Mouse (Mus musculus) testis, adult 2 months (tissue): ENCODE results near the gene Cnih1. TPM values are rescaled to one million over a fixed set of nuclear protein-coding genes. Genes with fewer than 3 reads are reported as not detected.
A peak's percentile ranks its signal among the peaks of the same experiment; 100 is the strongest.

Experiments
- H3K27ac ChIP-seq: fragments of 200-500 bp; 2 replicates; pipeline ENCODE4 v1.5.1; 2012; ENCODE audit warnings: low read depth, low read length; ENCODE audit not compliant: control insufficient read depth, insufficient read depth
- H3K27me3 ChIP-seq: fragments of 200-500 bp; 2 replicates; pipeline ENCODE4 v1.6.1; 2012; ENCODE audit warnings: mild to moderate bottlenecking, low read length, moderate library complexity; ENCODE audit not compliant: control insufficient read depth, insufficient read depth
- H3K36me3 ChIP-seq: fragments of 200-500 bp; 2 replicates; pipeline ENCODE4 v1.6.1; 2012; ENCODE audit warnings: mild to moderate bottlenecking, low read length; ENCODE audit not compliant: control insufficient read depth, insufficient read depth
- H3K4me1 ChIP-seq: fragments of 200-500 bp; 2 replicates; pipeline ENCODE4 v1.6.1; 2012; ENCODE audit warnings: low read length; ENCODE audit not compliant: control insufficient read depth, insufficient read depth
- H3K4me3 ChIP-seq: fragments of 200-500 bp; 2 replicates; pipeline ENCODE4 v1.5.1; 2012; ENCODE audit warnings: low read depth, mild to moderate bottlenecking, low read length, moderate library complexity, mixed read lengths; ENCODE audit not compliant: control insufficient read depth
- CTCF ChIP-seq: fragments of 200-500 bp; IDR thresholded peaks from 2 replicates; pipeline ENCODE4 v1.5.1; 2012; ENCODE audit warnings: low read depth, mild to moderate bottlenecking, inconsistent platforms, low read length, moderate library complexity; ENCODE audit not compliant: control insufficient read depth, insufficient read depth, insufficient replicate concordance
- POLR2A ChIP-seq: fragments of 200-500 bp; IDR thresholded peaks from 2 replicates; pipeline ENCODE4 v1.6.1; 2012; ENCODE audit warnings: low read depth, mild to moderate bottlenecking, inconsistent platforms, low read length, moderate library complexity; ENCODE audit not compliant: control insufficient read depth
- polyA plus RNA-seq: library from polyadenylated mRNA; depleted of rRNA; stranded (reverse); fragments of >200 nt; gene quantifications from 2 replicates; pipeline ENCODE4 v1.2.3, GENCODE M21; 2012

Cnih1 gene
- polyA plus RNA-seq, 1 experiment = 10.1 TPM

DNA sequence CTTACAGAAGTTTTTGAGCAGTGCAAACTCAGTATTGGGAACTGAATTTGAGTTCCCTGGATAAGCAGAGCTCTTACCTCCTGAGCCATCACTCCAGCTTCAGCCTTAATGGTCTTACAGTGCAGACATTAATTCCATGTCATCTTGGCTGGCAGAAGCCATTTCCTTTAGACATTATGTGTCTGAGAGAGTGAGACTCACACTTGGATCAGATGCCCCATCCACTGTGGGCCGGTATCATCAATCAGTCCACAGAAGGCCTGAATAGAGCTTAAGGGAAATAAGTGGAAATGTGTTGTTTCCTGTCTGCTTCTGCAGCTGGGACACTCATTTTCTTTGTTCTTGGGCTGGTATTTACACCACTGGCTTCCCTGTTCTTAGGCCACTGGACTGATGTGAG lies 15.6 kb upstream of the Cnih1 start:
- Histone ChIP-seq H3K36me3 (no peaks in the 10 kb centered on the region; the same call in none of the 2 replicates), H3K27ac (no peak overlapping the region), H3K4me1 (peaks cover 7% of the 10 kb centered on the region), H3K27me3 (no peaks in the 10 kb centered on the region), H3K4me3 (no peak overlapping the region; the same call in 1 of the 2 replicates)
- TF ChIP-seq POLR2A (no peak), CTCF (no peak)

DNA sequence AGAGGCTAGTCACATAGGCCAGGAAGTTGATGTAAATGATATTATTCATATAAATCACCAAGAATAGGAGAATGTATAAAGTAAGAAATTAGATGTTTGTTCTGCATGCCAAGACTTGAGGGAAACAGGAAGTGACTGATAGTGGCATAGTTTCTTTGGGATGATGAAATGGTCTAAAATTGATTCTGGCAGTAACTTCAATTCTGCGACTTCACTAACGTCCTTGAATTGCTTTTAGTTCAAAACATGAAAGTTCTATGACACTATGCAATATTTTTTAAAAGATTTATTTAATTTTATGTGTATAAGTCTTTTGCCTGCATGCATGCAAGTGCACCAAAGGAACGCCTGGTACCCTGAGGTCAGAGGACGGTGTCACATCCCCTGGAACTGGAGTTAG lies 15.0 kb upstream of the Cnih1 start:
- Histone ChIP-seq H3K27me3 (no peaks in the 10 kb centered on the region), H3K27ac (peak overlapping the region; percentile 44; the same call in 1 of the 2 replicates), H3K4me3 (peak overlapping the region; percentile 70)

DNA sequence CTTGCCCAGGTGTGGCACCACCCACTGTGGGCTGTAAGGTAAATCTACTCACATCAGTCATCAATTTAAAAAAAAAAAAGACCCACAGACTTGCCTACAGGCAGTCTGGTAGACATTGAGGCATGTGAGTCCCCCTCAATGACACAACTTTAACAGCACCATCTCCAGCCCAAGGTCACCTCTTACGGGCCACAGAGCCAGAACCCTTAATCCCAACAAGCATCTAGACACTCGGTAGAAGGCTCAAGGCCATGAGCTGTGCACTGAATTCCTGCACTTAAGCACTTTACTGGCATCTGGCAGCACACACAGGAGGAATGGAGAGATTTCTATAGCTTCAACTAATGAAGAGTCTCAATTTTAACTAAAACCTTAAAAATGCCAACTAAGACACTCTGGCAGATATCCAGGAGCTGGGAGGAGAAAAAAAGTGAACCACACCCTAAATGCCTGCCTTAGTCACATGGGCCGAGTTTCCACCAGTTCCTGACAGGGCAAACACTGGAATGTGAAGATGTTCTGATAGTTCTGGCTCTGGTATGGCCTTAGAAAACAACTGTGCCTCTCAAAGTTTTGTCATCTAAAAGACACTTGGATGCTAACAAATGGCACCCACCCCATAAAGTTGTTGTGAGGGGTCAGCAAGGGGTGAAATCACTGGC lies 12.6 kb upstream of the Cnih1 start:
- TF ChIP-seq POLR2A = no peak
- no peak for TF ChIP-seq CTCF
- H3K4me3 ChIP-seq = no peak overlapping the region
- peaks cover 4% of the 10 kb centered on the region; the same call in 1 of the 2 replicates for H3K4me1 ChIP-seq
- no peaks in the 10 kb centered on the region for H3K27me3 ChIP-seq
- H3K27ac ChIP-seq = no peak overlapping the region
- H3K36me3 ChIP-seq = no peaks in the 10 kb centered on the region

More for the DNA sequence above, 15.0 kb upstream of the Cnih1 start:
- H3K36me3 ChIP-seq = no peaks in the 10 kb centered on the region; the same call in none of the 2 replicates
- H3K4me1 ChIP-seq = peaks cover 7% of the 10 kb centered on the region
- TF ChIP-seq POLR2A = no peak
- no peak for TF ChIP-seq CTCF

DNA sequence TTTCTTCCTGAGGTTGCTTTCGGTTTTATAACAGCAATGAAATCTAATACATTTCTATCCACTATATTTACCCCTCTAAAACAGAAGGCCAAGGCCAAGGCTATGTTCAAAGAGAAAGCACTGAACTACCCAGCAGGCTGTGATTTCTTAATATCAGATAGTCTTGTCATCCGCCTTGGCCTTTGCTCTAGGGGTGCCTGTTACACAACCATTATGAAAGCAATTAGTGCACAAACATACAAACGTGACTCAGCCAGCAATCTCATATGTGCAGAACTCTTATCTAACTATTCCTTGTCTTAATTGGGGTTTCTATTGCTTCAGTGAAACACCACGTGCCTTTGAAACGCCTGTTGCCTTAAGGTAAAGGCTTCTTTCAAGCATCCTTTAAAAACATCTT lies 5.9 kb upstream of the Cnih1 start:
- TF ChIP-seq CTCF (no peak), POLR2A (no peak)
- peaks cover 2% of the 10 kb centered on the region; the same call in 1 of the 2 replicates for H3K4me1 ChIP-seq
- H3K36me3 ChIP-seq = no peaks in the 10 kb centered on the region
- no peaks in the 10 kb centered on the region for H3K27me3 ChIP-seq
- no peak overlapping the region for H3K4me3 ChIP-seq
- H3K27ac ChIP-seq = no peak overlapping the region; the same call in 1 of the 2 replicates

DNA sequence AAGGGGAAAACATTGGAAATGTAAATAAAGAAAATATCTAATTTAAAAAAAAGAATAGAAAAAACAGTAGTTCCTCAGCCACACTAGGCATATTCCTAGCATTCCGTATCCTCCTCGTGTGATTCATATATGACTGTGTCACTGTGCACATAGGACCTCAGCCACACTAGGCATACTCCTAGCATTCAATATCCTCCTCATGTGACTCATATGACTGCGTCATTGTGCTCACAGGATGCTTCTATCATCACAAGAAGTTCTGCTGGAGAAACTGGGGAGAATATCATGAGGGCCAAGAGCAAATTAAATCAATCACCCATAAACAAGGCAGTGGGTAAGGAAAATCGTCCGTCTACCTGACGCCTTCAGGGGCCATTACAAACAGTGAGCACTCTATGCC lies 2.5 kb upstream of the Cnih1 start:
- peak overlapping the region; percentile 35; the same call in 1 of the 2 replicates for H3K4me3 ChIP-seq
- H3K27ac ChIP-seq = no peak overlapping the region
- H3K27me3 ChIP-seq = no peaks in the 10 kb centered on the region
- no peaks in the 10 kb centered on the region for H3K36me3 ChIP-seq
- TF ChIP-seq CTCF (no peak), POLR2A (no peak)
- H3K4me1 ChIP-seq = peaks cover 3% of the 10 kb centered on the region; the same call in 1 of the 2 replicates

DNA sequence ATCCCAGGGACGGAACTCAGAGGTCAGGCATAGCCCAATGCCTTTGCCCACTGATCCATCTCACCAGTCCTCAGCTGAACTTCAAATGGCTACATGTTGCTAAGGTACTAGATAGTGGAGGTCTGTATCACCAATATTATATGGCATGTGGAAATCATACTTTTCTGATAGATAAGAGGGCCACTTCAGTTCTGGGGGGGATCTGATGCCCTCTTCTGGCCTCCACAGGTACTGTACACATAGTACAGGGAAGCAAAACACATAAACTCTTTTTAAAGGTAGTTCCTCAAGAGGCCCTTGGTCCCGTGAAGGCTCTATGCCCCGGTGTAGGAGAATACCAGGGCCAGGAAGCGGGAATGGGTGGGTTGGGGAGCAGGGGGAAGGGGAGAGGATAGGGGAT lies 2.1 kb upstream of the Cnih1 start:
- no peaks in the 10 kb centered on the region for H3K27me3 ChIP-seq
- H3K4me1 ChIP-seq = peaks cover 3% of the 10 kb centered on the region; the same call in 1 of the 2 replicates
- H3K36me3 ChIP-seq = no peaks in the 10 kb centered on the region
- peak overlapping the region; percentile 11; the same call in 1 of the 2 replicates for H3K4me3 ChIP-seq
- TF ChIP-seq POLR2A (no peak), CTCF (no peak)
- H3K27ac ChIP-seq = no peak overlapping the region

DNA sequence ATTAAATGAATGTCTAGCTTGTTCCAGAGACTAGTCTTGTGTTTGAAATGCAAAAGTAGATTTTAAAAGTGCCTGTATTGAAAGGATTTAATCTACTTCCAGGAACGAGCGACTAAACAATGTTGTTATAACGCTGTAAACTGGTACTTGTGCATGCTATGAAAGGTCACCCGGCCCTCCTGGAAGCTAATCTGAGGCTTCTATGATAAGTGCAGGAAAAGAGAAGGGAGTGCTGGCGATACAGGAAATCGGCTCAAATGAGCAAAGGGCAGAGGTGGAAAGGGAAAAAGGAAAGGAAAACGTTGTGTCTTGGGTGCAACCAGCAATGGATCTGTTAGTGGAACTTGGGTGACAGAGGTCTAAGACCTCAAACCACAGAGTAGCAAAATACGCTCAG lies 292 bp upstream of the Cnih1 start:
- TF ChIP-seq CTCF (no peak), POLR2A (no peak)
- H3K36me3 ChIP-seq = no peaks in the 10 kb centered on the region
- peaks cover 3% of the 10 kb centered on the region; the same call in 1 of the 2 replicates for H3K4me1 ChIP-seq
- peak overlapping the region; percentile 98 for H3K4me3 ChIP-seq
- H3K27ac ChIP-seq = peak overlapping the region; percentile 44
- no peaks in the 10 kb centered on the region for H3K27me3 ChIP-seq
